Mouse (Mus musculus) CH12.LX (cell line): ENCODE results near the gene Dpp6. TPM values are rescaled to one million over a fixed set of nuclear protein-coding genes. Genes with fewer than 3 reads are reported as not detected.

Experiments
- DNase-seq: peaks from one replicate; pipeline ENCODE4 v3.0.0-alpha.2; 2013; ENCODE audit errors: extremely low read depth
- H3K27ac ChIP-seq: 2 replicates; pipeline ENCODE4 v1.5.1; 2012; ENCODE audit warnings: low read depth, mild to moderate bottlenecking, control low read depth, moderate library complexity; ENCODE audit not compliant: insufficient read depth
- H3K27me3 ChIP-seq: replicated peaks from 2 replicates; pipeline ENCODE3; 2012; ENCODE audit warnings: inconsistent platforms
- H3K36me3 ChIP-seq, 2 experiments: replicated peaks in 1 of 2; 2 replicates each; pipeline versions ENCODE3 to v1.6.1; 2012; ENCODE audit warnings: inconsistent platforms in 1 of 2, low read length in 1 of 2, mild to moderate bottlenecking in 1 of 2, mixed read lengths in 1 of 2, moderate library complexity in 1 of 2; ENCODE audit not compliant: control insufficient read depth in 1 of 2, insufficient read depth in 1 of 2
- H3K4me1 ChIP-seq, 2 experiments: 2 replicates each; pipeline ENCODE4 v1.6.1; 2012; ENCODE audit warnings: inconsistent platforms in 1 of 2, moderate library complexity in 1 of 2; ENCODE audit not compliant: insufficient read depth in 2 of 2, control insufficient read depth in 1 of 2
- H3K4me2 ChIP-seq: 2 replicates; pipeline ENCODE4 v1.6.1; 2012; ENCODE audit warnings: low read depth, mild to moderate bottlenecking, control low read depth; ENCODE audit not compliant: poor library complexity, insufficient read depth, severe bottlenecking
- H3K4me3 ChIP-seq, 3 experiments: fragments of 150-350 bp in 1 of 3; sonication (generic) in 1 of 3; replicated peaks in 1 of 3; 2 replicates each; pipeline versions ENCODE3 to v1.5.1; 2011 to 2012; ENCODE audit warnings: low read depth in 2 of 3, low read length in 2 of 3, mild to moderate bottlenecking in 2 of 3, moderate library complexity in 2 of 3, control low read depth in 1 of 3, improper control_type of control experiment in 1 of 3, inconsistent platforms in 1 of 3, mixed read lengths in 1 of 3; ENCODE audit not compliant: poor library complexity in 1 of 3
- H3K79me2 ChIP-seq: replicated peaks from 2 replicates; pipeline ENCODE4 v1.6.1; 2012; ENCODE audit warnings: mild to moderate bottlenecking, moderate library complexity; ENCODE audit not compliant: control insufficient read depth, poor library complexity, insufficient read depth, severe bottlenecking; ENCODE audit errors: extremely low read depth
- H3K9ac ChIP-seq: 2 replicates; pipeline ENCODE4 v1.6.1; 2012; ENCODE audit warnings: low read depth, mild to moderate bottlenecking, control low read depth, moderate library complexity; ENCODE audit not compliant: insufficient read depth
- H3K9me3 ChIP-seq: replicated peaks from 2 replicates; pipeline ENCODE3; 2012; ENCODE audit warnings: low read length, inconsistent platforms, mixed read lengths
- BHLHE40 ChIP-seq: IDR thresholded peaks from 2 replicates; pipeline ENCODE4 v1.6.1; 2011; ENCODE audit warnings: mild to moderate bottlenecking, low read depth, low read length, improper control_type of control experiment
- CHD2 ChIP-seq: IDR thresholded peaks from 2 replicates; pipeline ENCODE4 v1.6.1; 2011; ENCODE audit warnings: low read length, improper control_type of control experiment
- EP300 ChIP-seq: IDR thresholded peaks from 2 replicates; pipeline ENCODE4 v1.6.1; 2011; ENCODE audit warnings: low read length, improper control_type of control experiment
- ETS1 ChIP-seq: conservative IDR thresholded peaks from 2 replicates; pipeline ENCODE4 v1.6.1; 2012; ENCODE audit warnings: low read depth, mild to moderate bottlenecking, inconsistent platforms, low read length, improper control_type of control experiment, moderate library complexity
- IRF4 ChIP-seq: IDR thresholded peaks from 2 replicates; pipeline ENCODE4 v1.6.1; 2014; ENCODE audit warnings: low read depth, mild to moderate bottlenecking, inconsistent platforms, low read length, improper control_type of control experiment
- JUN ChIP-seq: IDR thresholded peaks from 2 replicates; pipeline ENCODE4 v1.6.1; 2011; ENCODE audit warnings: low read depth, mild to moderate bottlenecking, low read length, improper control_type of control experiment, moderate library complexity; ENCODE audit not compliant: insufficient read depth
- KAT2A ChIP-seq: IDR thresholded peaks from 2 replicates; pipeline ENCODE4 v1.6.1; 2012; ENCODE audit warnings: low read length, improper control_type of control experiment, inconsistent platforms; ENCODE audit not compliant: insufficient replicate concordance
- MAX ChIP-seq: IDR thresholded peaks from 2 replicates; pipeline ENCODE4 v1.6.1; 2011; ENCODE audit warnings: low read length, improper control_type of control experiment
- MEF2A ChIP-seq: IDR thresholded peaks from 2 replicates; pipeline ENCODE4 v1.6.1; 2014; ENCODE audit warnings: low read depth, mild to moderate bottlenecking, inconsistent platforms, low read length, improper control_type of control experiment, borderline replicate concordance
- MXI1 ChIP-seq: IDR thresholded peaks from 2 replicates; pipeline ENCODE4 v1.6.1; 2011; ENCODE audit warnings: mild to moderate bottlenecking, low read depth, low read length, improper control_type of control experiment
- MYC ChIP-seq: IDR thresholded peaks from 2 replicates; pipeline ENCODE4 v1.6.1; 2011; ENCODE audit warnings: low read depth, mild to moderate bottlenecking, improper control_type of control experiment, low read length
- POLR2A ChIP-seq: IDR thresholded peaks from 2 replicates; pipeline ENCODE4 v1.6.1; 2011; ENCODE audit warnings: low read depth, mild to moderate bottlenecking, improper control_type of control experiment, low read length
- POLR2AphosphoS2 ChIP-seq: IDR thresholded peaks from 2 replicates; pipeline ENCODE4 v1.6.1; 2011; ENCODE audit warnings: low read depth, low read length, improper control_type of control experiment
- RCOR1 ChIP-seq: conservative IDR thresholded peaks from 2 replicates; pipeline ENCODE4 v1.6.1; 2012; ENCODE audit warnings: low read depth, mild to moderate bottlenecking, inconsistent platforms, low read length, improper control_type of control experiment
- SIN3A ChIP-seq: IDR thresholded peaks from 2 replicates; pipeline ENCODE4 v1.6.1; 2012; ENCODE audit warnings: low read length, improper control_type of control experiment, inconsistent platforms
- SMC3 ChIP-seq: IDR thresholded peaks from 2 replicates; pipeline ENCODE4 v1.6.1; 2011; ENCODE audit warnings: low read depth, low read length, improper control_type of control experiment
- TCF12 ChIP-seq: IDR thresholded peaks from 2 replicates; pipeline ENCODE4 v1.6.1; 2014; ENCODE audit warnings: low read depth, mild to moderate bottlenecking, inconsistent platforms, low read length, improper control_type of control experiment
- UBTF ChIP-seq: IDR thresholded peaks from 2 replicates; pipeline ENCODE4 v1.6.1; 2012; ENCODE audit warnings: low read depth, mild to moderate bottlenecking, inconsistent platforms, low read length, improper control_type of control experiment, moderate library complexity
- USF1 ChIP-seq: IDR thresholded peaks from 2 replicates; pipeline ENCODE4 v1.6.1; 2014; ENCODE audit warnings: low read depth, mild to moderate bottlenecking, inconsistent platforms, low read length, improper control_type of control experiment
- ZC3H11A ChIP-seq: IDR thresholded peaks from 2 replicates; pipeline ENCODE4 v1.6.1; 2012; ENCODE audit warnings: low read depth, mild to moderate bottlenecking, inconsistent platforms, low read length, improper control_type of control experiment
- ZMIZ1 ChIP-seq: IDR thresholded peaks from 2 replicates; pipeline ENCODE4 v1.6.1; 2012; ENCODE audit warnings: low read depth, mild to moderate bottlenecking, inconsistent platforms, low read length, improper control_type of control experiment
- dilution Hi-C: fragments of 300-500 bp; cut with MboI; formaldehyde crosslinking; loops from 2 replicates; pipeline ENCODE4 v1.14.3; 2020; ENCODE audit warnings: low sequenced_read_pairs; ENCODE audit not compliant: extremely low pct_unique_long_range_greater_than_20kb, extremely low pct_ligation_motif_present
- in situ Hi-C: fragments of 300-500 bp; cut with MboI; formaldehyde crosslinking; loops from 3 replicates; pipeline ENCODE4 v1.14.3; 2019; ENCODE audit warnings: low sequenced_read_pairs, low pct_ligation_motif_present, low pct_unique_long_range_greater_than_20kb, mixed read lengths
- polyA plus RNA-seq: library from polyadenylated mRNA; unstranded; fragments of >175 nt; gene quantifications from 2 replicates; pipeline ENCODE4 v1.2.1, GENCODE M21; 2012; ENCODE audit warnings: low read depth; ENCODE audit not compliant: insufficient read length
- total RNA-seq, 2 experiments: library from RNA; depleted of rRNA; stranded (reverse); fragments of 300-350 nt in 1 of 2; fragments of >200 nt in 1 of 2; gene quantifications; 2 replicates each; pipeline ENCODE4 v1.2.3; 2012 to 2014

Dpp6 gene
- total and polyA plus RNA-seq, 3 experiments: not detected

DNA sequence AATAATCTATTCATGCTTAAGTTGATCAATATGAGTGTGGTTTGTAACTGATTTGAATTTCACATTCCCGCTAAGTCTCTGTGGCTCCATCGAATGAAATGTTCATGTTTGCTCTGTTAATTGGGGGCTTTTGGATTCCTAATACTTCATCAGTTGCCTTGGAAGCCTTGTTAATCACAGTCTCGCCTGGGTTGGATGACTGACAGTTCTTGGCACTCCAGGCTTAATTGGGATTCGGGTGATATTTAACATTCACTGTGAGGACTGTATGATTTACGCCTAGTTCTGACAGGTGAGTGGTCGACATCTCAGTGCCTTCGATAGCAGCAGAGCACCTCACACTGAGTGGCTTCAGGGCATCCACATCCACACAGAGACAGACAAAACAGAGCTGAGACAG is 90.1 kb downstream of the Dpp6 start:
- TF ChIP-seq IRF4 (no peak), MEF2A (no peak), POLR2AphosphoS2 (no peak), RCOR1 (no peak), MYC (no peak), SMC3 (no peak), ZMIZ1 (no peak), SIN3A (no peak), EP300 (no peak), BHLHE40 (no peak), TCF12 (no peak), UBTF (no peak)
- H3K4me2 ChIP-seq: no peak overlapping the region
- no peaks in the 10 kb centered on the region for H3K27me3 ChIP-seq
- no peaks in the 10 kb centered on the region for H3K4me1 ChIP-seq
- no peak overlapping the region for H3K4me3 ChIP-seq
- no peak for DNase-seq
- H3K79me2 ChIP-seq: no peaks in the 10 kb centered on the region
- in situ Hi-C loops (no loop called here), dilution Hi-C loops (no loop called here)
- no peak overlapping the region for H3K9ac ChIP-seq
- peaks cover 92% of the 10 kb centered on the region for H3K9me3 ChIP-seq
- H3K27ac ChIP-seq: no peak overlapping the region
- H3K36me3 ChIP-seq: no peaks in the 10 kb centered on the region

DNA sequence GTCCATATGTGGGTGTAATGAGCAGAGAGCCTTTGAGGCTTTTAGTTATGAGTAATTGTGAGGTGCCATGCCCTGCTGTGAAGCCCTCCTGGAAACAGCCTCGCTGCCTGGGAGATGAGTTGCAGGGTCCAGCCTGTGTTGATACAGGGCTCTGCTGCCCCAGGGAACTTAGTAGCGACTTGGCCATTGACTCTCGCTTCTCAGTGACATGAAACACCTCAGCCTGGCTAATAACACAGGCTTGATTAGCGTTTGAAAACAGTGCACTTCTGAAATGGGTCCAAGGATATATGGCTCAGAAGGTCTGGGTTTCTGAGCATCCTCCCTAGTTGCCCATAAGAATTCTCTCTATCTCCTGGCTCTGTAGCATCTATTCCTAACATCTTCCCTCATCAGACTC is 91.6 kb downstream of the Dpp6 start:
- DNase-seq: no peak
- H3K27ac ChIP-seq: no peak overlapping the region
- H3K27me3 ChIP-seq: no peaks in the 10 kb centered on the region
- dilution Hi-C loops: no loop called here
- H3K36me3 ChIP-seq: no peaks in the 10 kb centered on the region
- no peak overlapping the region for H3K9ac ChIP-seq
- no peak overlapping the region for H3K4me3 ChIP-seq
- H3K4me2 ChIP-seq: no peak overlapping the region
- H3K9me3 ChIP-seq: peaks cover 89% of the 10 kb centered on the region
- no peaks in the 10 kb centered on the region for H3K79me2 ChIP-seq
- no peak for TF ChIP-seq BHLHE40
- TF ChIP-seq POLR2A: no peak
- no peak for TF ChIP-seq KAT2A
- no peak for TF ChIP-seq USF1
- TF ChIP-seq IRF4: no peak
- no peak for TF ChIP-seq JUN
- TF ChIP-seq ZC3H11A: no peak
- no peak for TF ChIP-seq MYC
- TF ChIP-seq CHD2: no peak
- no peak for TF ChIP-seq MXI1
- TF ChIP-seq MAX: no peak
- no peak for TF ChIP-seq ETS1
- no peak for TF ChIP-seq SIN3A
- TF ChIP-seq, all 38 proteins: peak for 0
- no peaks in the 10 kb centered on the region for H3K4me1 ChIP-seq
- in situ Hi-C loops: no loop called here
